Mouse (Mus musculus) granulocyte monocyte progenitor cell, adult 5-6 weeks (primary cell): ENCODE data around the gene Mga. TPM values are rescaled to one million over a fixed set of nuclear protein-coding genes. Genes with fewer than 3 reads are reported as not detected.

Experiments used
- ATAC-seq: replicated peaks from 2 replicates; pipeline ENCODE4 v1.8.0; 2016; ENCODE audit warnings: mild to moderate bottlenecking, moderate TSS enrichment, inconsistent platforms; ENCODE audit not compliant: poor library complexity, severe bottlenecking
- total RNA-seq, 2 experiments: library from RNA; stranded (forward) in 1 of 2; stranded (reverse) in 1 of 2; fragments of 200-712, 200-1000 nt in 1 of 2; fragments of >200 nt in 1 of 2; fragmentation: Nextera tagmentation in 1 of 2; gene quantifications; 2 replicates each; pipeline ENCODE4 v1.2.3; 2014 to 2017

The Mga gene
- total RNA-seq (2014; fragmentation: Nextera tagmentation) (71.3 and 81.4 TPM in 2 replicates), total RNA-seq (2017) (61.2 and 71.1 TPM in 2 replicates)

- ATAC-seq: peak; percentile 88
These were observed at the start of gene Mga for GRCm38 (mm10) chr2:119897090-119897732. TSS of gene Mga (plus strand) at chr2:119897228.

GRCm38 (mm10) chr2:119853811-119854210, 43.2 kb upstream of the Mga start:
- ATAC-seq: no peak

GRCm38 (mm10) chr2:119855310-119855850, 41.6 kb upstream of the Mga start:
- ATAC-seq: no peak

GRCm38 (mm10) chr2:119857341-119857740, 39.7 kb upstream of the Mga start:
- no peak for ATAC-seq

- ATAC-seq: no peak
These were observed 32.5 kb upstream of the Mga start for GRCm38 (mm10) chr2:119864484-119864883.

- ATAC-seq: peak; percentile 65
These were observed 24.5 kb upstream of the Mga start for GRCm38 (mm10) chr2:119872371-119873104.

- ATAC-seq: peak; percentile 74
These were observed 23.9 kb upstream of the Mga start for GRCm38 (mm10) chr2:119873105-119873464.

- no peak for ATAC-seq
These were observed 21.0 kb upstream of the Mga start for GRCm38 (mm10) chr2:119875981-119876380.

GRCm38 (mm10) chr2:119887201-119887600, 9.8 kb upstream of the Mga start:
- ATAC-seq: no peak

- ATAC-seq: peak; percentile 36
These were observed 407 bp upstream of the Mga start for GRCm38 (mm10) chr2:119896553-119897089.

- ATAC-seq: peak; percentile 74
These were observed 1.1 kb downstream of the Mga start for GRCm38 (mm10) chr2:119898141-119898594.

GRCm38 (mm10) chr2:119916007-119916406, 19.0 kb downstream of the Mga start:
- ATAC-seq: no peak

- no peak for ATAC-seq
These were observed 20.8 kb downstream of the Mga start for GRCm38 (mm10) chr2:119917631-119918369.

- ATAC-seq: peak; percentile 29; the same call in 1 of the 2 replicates
These were observed 73.5 kb downstream of the Mga start for GRCm38 (mm10) chr2:119970571-119970970.

GRCm38 (mm10) chr2:119971316-119971715, 74.3 kb downstream of the Mga start:
- ATAC-seq: no peak

GRCm38 (mm10) chr2:119971837-119972536, 75.0 kb downstream of the Mga start:
- ATAC-seq: peak; percentile 100

GRCm38 (mm10) chr2:119972537-119972879, 75.5 kb downstream of the Mga start, which contains the start of gene Mapkbp1:
TSS of gene Mapkbp1 (plus strand) at chr2:119972699.
- no peak for ATAC-seq

- ATAC-seq: no peak
These were observed 83.4 kb downstream of the Mga start for GRCm38 (mm10) chr2:119980343-119980986.

- no peak for ATAC-seq
These were observed 84.6 kb downstream of the Mga start for GRCm38 (mm10) chr2:119981631-119982030.
